Mouse (Mus musculus) kidney, embryonic 14.5 days (tissue): ENCODE measurements at regions not wholly inside any gene's neighbourhood (a gene's known extent, or its start where the extent isn't known, plus 50 kb on each side); places are given as distances from the start of the nearest gene placed in this dataset.

Experiments used
- ATAC-seq: fragments of 200-750 bp; cut with Nextera tagmentation; 2 replicates; pipeline ENCODE4 v1.8.0; 2017; ENCODE audit warnings: moderate number of reproducible peaks, mild to moderate bottlenecking, moderate TSS enrichment, moderate library complexity; ENCODE audit not compliant: low FRiP score, low TSS enrichment
- H3K27ac ChIP-seq: fragments of 300-500 bp; sonication (generic); 2 replicates; pipeline ENCODE4 v1.5.1; 2014; ENCODE audit warnings: low read depth, mild to moderate bottlenecking, low read length, moderate library complexity, mixed read lengths
- H3K27me3 ChIP-seq: fragments of 300-500 bp; sonication (generic); 2 replicates; pipeline ENCODE4 v1.6.1; 2014; ENCODE audit warnings: mild to moderate bottlenecking, low read length; ENCODE audit not compliant: control insufficient read depth, insufficient read depth
- H3K36me3 ChIP-seq: fragments of 300-500 bp; sonication (generic); 2 replicates; pipeline ENCODE4 v1.6.1; 2014; ENCODE audit warnings: low read length, mixed read lengths; ENCODE audit not compliant: control insufficient read depth, insufficient read depth
- H3K4me1 ChIP-seq: fragments of 300-500 bp; sonication (generic); 2 replicates; pipeline ENCODE4 v1.6.1; 2014; ENCODE audit warnings: low read length, mixed read lengths; ENCODE audit not compliant: control insufficient read depth, insufficient read depth
- H3K4me2 ChIP-seq: fragments of 300-500 bp; sonication (generic); replicated peaks from 2 replicates; pipeline ENCODE4 v1.6.1; 2014; ENCODE audit warnings: low read depth, mild to moderate bottlenecking, low read length
- H3K4me3 ChIP-seq: fragments of 300-500 bp; sonication (generic); 2 replicates; pipeline ENCODE4 v1.5.1; 2014; ENCODE audit warnings: mild to moderate bottlenecking, low read length
- H3K9ac ChIP-seq: fragments of 300-500 bp; sonication (generic); 2 replicates; pipeline ENCODE4 v1.6.1; 2014; ENCODE audit warnings: low read depth, mild to moderate bottlenecking, low read length, moderate library complexity
- H3K9me3 ChIP-seq: fragments of 300-500 bp; sonication (generic); 2 replicates; pipeline ENCODE4 v1.6.1; 2016; ENCODE audit warnings: low read length; ENCODE audit not compliant: control insufficient read depth
- WGBS: fragments of 180-500 bp; shearing (Covaris S2); extraction: QIAGEN DNeasy Blood & Tissue Kit; methylation state at CpG from one replicate; pipeline ENCODE4 v1.1.7; 2014; 5-methylcytosine and 5-hydroxymethylcytosine counted together

DNA sequence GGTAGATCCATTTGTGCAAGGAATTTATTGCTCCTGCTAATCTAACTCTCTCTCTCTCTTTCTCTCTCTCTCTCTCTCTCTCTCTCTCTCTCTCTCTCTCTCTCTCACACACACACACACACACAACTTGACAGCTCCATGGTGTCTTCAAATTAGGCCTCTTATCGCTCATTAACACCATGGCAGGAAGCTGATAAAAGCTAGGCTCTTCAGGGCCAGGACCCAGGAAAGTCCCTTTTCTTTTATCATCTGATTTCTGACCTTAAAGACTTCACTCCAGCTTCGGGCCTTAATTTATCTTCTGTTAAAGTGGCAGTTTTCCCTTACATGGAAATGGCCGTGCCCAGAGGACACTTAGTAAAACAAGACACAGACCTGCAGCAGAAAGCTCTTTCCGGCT lies 178.4 kb upstream of the Bmp2 start:
- no peak overlapping the region for H3K4me2 ChIP-seq
- H3K27me3 ChIP-seq = no peaks in the 10 kb centered on the region
- no peak overlapping the region for H3K9ac ChIP-seq
- 31% methylated on average over 4 of the region's 4 CpGs for WGBS
- no peak overlapping the region for H3K4me3 ChIP-seq
- no peaks in the 10 kb centered on the region for H3K9me3 ChIP-seq
- 0 out of 2 replicates have a peak, but pooled peaks cover 3% of the 10 kb centered on the region for H3K4me1 ChIP-seq
- ATAC-seq = no peak
- no peaks in the 10 kb centered on the region for H3K36me3 ChIP-seq
- no peak overlapping the region for H3K27ac ChIP-seq

DNA sequence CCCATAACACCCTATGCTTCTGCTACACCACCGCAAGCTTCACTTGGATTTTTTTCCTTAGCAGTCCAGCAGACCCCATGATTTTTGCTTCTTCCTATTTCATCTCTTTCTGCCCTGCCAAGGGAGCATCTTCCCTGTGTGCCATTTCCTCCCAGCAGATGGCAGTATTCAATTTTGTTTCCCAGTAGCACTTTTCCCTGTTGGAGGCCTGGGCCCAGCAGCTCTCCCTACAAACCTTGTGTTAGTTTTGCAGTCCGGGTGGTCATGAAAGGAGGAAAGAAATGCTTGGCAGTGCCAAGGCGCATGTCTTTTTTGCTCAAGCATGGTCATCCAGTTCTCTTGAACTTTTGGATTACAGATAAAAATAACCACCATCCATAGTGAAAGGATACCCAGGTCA lies 170.9 kb upstream of the Bmp2 start:
- H3K27ac ChIP-seq = no peak overlapping the region
- no peaks in the 10 kb centered on the region for H3K9me3 ChIP-seq
- H3K4me3 ChIP-seq = no peak overlapping the region
- no peak overlapping the region for H3K4me2 ChIP-seq
- H3K27me3 ChIP-seq = no peaks in the 10 kb centered on the region
- H3K9ac ChIP-seq = no peak overlapping the region
- 76% methylated on average over 3 of the region's 3 CpGs for WGBS
- H3K36me3 ChIP-seq = no peaks in the 10 kb centered on the region
- H3K4me1 ChIP-seq = no peaks in the 10 kb centered on the region
- no peak for ATAC-seq

DNA sequence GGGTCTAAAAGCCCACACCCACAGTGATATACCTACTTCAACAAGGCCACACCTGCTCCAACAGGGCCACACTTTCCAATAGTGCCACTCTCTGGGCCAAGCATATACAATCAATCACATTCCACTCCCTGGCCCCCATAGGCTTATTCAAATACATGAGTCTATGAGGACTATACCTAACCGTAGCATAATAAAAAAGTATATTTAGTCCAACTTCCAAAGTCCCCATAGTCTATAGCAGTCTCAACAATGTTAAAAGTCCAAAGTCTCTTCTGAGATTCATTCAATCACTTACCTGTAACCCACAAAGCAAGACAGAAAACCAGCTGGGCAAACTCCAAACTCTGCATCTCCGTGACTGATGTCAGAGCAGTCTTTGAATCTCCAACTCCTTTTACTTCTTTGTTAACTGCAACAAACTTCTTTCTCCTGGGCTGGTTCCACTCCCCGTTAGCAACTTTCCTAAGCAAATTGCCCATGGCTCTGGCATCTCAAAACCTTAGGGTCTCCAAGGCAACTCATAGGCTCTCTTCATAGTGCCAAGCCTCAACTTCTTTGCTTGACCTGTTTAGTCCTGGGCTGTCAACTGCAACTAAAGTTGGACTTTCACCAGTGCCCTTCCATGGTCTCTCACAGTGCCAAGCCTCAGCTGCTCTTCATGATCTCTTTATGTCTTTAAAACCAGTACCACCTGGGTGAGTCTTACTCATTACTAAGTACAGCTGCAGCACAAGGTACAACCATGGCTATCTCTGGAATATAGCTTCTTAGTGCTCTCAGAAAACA lies 168.6 kb upstream of the Bmp2 start:
- Histone ChIP-seq H3K9ac (no peak overlapping the region), H3K27ac (no peak overlapping the region), H3K4me3 (no peak overlapping the region), H3K27me3 (no peaks in the 10 kb centered on the region), H3K36me3 (no peaks in the 10 kb centered on the region), H3K4me1 (no peaks in the 10 kb centered on the region), H3K9me3 (no peaks in the 10 kb centered on the region), H3K4me2 (no peak overlapping the region)
- WGBS = 91% methylated on average over 3 of the region's 3 CpGs
- ATAC-seq = no peak

DNA sequence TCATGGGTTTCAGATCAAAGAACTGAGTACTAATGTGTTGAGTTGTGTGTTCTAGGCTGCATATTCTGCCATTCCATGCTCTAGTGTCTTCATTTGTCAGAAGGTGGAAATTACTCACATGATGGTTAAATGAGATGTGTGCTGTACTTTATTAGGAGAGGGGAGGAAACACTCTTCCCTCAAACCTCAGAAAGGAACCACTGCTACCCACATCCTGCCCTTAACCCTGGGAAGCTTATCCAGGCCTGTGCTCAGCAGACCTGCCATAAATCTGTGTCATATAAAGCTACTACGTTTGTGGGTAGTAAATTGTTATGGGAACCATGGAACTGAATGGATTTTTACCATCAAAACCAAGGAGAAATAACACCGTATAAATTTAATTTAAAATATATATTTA lies 166.7 kb upstream of the Bmp2 start:
- Histone ChIP-seq H3K27ac (no peak overlapping the region), H3K9me3 (no peaks in the 10 kb centered on the region), H3K4me1 (no peaks in the 10 kb centered on the region), H3K27me3 (no peaks in the 10 kb centered on the region), H3K4me2 (no peak overlapping the region), H3K4me3 (no peak overlapping the region), H3K36me3 (no peaks in the 10 kb centered on the region), H3K9ac (no peak overlapping the region)
- ATAC-seq = no peak
- 52% methylated on average over 2 of the region's 2 CpGs for WGBS

DNA sequence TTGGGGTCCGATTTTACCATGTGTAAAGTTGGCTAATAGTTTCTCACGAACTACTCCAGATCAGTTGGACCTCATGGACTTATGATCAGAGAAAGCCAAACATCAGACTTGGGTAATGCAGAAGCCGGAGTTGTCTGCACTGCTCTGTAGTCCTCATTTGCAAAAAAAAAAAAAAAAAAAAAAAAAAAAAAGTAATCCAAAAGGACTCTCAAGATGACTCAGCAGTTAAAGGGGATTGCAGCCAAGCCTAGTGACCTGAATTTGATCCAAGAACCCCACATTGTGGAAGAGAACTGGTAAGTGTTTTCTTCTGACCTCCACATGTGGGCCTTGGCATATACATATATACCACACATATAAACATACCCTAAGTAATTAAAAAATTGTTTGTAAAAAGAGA lies 164.6 kb upstream of the Bmp2 start:
- H3K27me3 ChIP-seq = no peaks in the 10 kb centered on the region
- H3K9me3 ChIP-seq = no peaks in the 10 kb centered on the region
- no peak overlapping the region for H3K27ac ChIP-seq
- H3K9ac ChIP-seq = no peak overlapping the region
- H3K36me3 ChIP-seq = no peaks in the 10 kb centered on the region
- H3K4me3 ChIP-seq = no peak overlapping the region
- no peak overlapping the region for H3K4me2 ChIP-seq
- no peak for ATAC-seq
- H3K4me1 ChIP-seq = no peaks in the 10 kb centered on the region
- 89% methylated on average over 3 of the region's 3 CpGs for WGBS

DNA sequence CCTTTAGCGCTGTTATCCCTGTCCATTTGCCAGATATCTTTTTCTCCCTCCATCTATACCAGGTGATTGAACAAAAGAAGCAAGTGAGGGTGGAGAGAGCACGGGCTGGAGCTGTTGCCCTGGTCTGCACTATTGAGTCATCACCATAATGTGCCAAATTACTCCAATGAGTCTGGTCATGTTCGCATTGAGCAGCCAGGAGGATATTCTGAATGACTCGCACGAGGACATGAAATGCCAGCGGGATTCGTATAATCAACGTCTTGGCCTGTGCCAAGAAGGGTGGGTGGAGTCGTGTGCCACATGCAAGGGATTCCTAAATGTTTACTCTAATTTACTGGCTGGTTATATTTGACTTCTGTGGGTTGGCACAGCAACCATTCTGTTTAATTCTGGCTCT lies 159.7 kb upstream of the Bmp2 start:
- Histone ChIP-seq H3K9ac (no peak overlapping the region), H3K27me3 (no peaks in the 10 kb centered on the region), H3K27ac (no peak overlapping the region), H3K4me3 (no peak overlapping the region), H3K4me2 (no peak overlapping the region), H3K9me3 (no peaks in the 10 kb centered on the region), H3K4me1 (no peaks in the 10 kb centered on the region), H3K36me3 (no peaks in the 10 kb centered on the region)
- WGBS = 91% methylated on average over 9 of the region's 9 CpGs
- ATAC-seq = no peak

- Histone ChIP-seq H3K27me3 (no peaks in the 10 kb centered on the region), H3K9ac (no peak overlapping the region), H3K9me3 (no peaks in the 10 kb centered on the region), H3K27ac (no peak overlapping the region), H3K4me1 (no peaks in the 10 kb centered on the region), H3K4me2 (no peak overlapping the region), H3K4me3 (no peak overlapping the region), H3K36me3 (no peaks in the 10 kb centered on the region)
- no peak for ATAC-seq
- WGBS = 22% methylated on average over 2 of the region's 2 CpGs
Observed at GRCm38 (mm10) chr2:133397566-133397965, 154.4 kb upstream of the Bmp2 start.

GRCm38 (mm10) chr2:133399059-133399690 lies 152.8 kb upstream of the Bmp2 start:
- H3K9me3 ChIP-seq = no peaks in the 10 kb centered on the region
- H3K9ac ChIP-seq = no peak overlapping the region
- no peaks in the 10 kb centered on the region for H3K27me3 ChIP-seq
- H3K4me3 ChIP-seq = no peak overlapping the region
- no peak overlapping the region for H3K27ac ChIP-seq
- 53% methylated on average over 5 of the region's 5 CpGs for WGBS
- no peaks in the 10 kb centered on the region for H3K4me1 ChIP-seq
- no peak for ATAC-seq
- no peak overlapping the region for H3K4me2 ChIP-seq
- no peaks in the 10 kb centered on the region for H3K36me3 ChIP-seq

DNA sequence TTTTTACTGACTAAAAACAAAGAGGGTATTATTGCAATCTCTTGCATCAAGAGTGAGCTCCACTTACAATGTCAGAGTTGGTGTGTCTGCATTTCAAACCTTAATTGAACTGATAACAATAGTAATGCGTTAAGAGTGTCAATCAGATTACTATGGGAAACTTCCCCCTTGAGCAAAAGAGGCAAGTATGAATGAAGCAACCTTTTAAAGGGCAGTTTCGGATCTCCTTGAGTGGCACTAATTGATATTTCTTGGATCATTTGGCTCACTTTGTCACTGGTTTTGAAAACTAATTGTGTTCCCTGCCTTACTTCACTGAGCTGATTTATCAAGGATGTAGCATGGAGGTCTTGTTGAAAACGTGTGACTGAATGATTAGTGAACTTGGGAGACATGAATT lies 151.0 kb upstream of the Bmp2 start:
- Histone ChIP-seq H3K4me1 (no peaks in the 10 kb centered on the region), H3K4me2 (no peak overlapping the region), H3K27ac (no peak overlapping the region), H3K9me3 (no peaks in the 10 kb centered on the region), H3K9ac (no peak overlapping the region), H3K36me3 (no peaks in the 10 kb centered on the region), H3K4me3 (no peak overlapping the region), H3K27me3 (no peaks in the 10 kb centered on the region)
- WGBS = 70% methylated on average over 3 of the region's 3 CpGs
- ATAC-seq = no peak
